Mouse (Mus musculus) kidney, adult 9 months (tissue): ENCODE results near the gene Cmah.

Experiments
- DNase-seq: peaks from one replicate; pipeline ENCODE4 v3.0.0; 2022

Cmah gene

GRCm38 (mm10) chr13:24484811-24485210 is 157.6 kb downstream of the Cmah start:
- DNase-seq, result no peak

- no peak for DNase-seq
Measured at GRCm38 (mm10) chr13:24485964-24486363, 158.8 kb downstream of the Cmah start.

GRCm38 (mm10) chr13:24486403-24486802 is 159.2 kb downstream of the Cmah start:
- no peak for DNase-seq

GRCm38 (mm10) chr13:24487061-24487460 is 159.9 kb downstream of the Cmah start:
- DNase-seq, result no peak

GRCm38 (mm10) chr13:24487546-24487945 is 160.3 kb downstream of the Cmah start:
- no peak for DNase-seq

- DNase-seq, result no peak
Measured at GRCm38 (mm10) chr13:24488526-24489070, 161.4 kb downstream of the Cmah start.

GRCm38 (mm10) chr13:24489515-24489914 is 162.3 kb downstream of the Cmah start:
- no peak for DNase-seq

- no peak for DNase-seq
Measured at GRCm38 (mm10) chr13:24490041-24490440, 162.8 kb downstream of the Cmah start.

GRCm38 (mm10) chr13:24491101-24491500 is 163.9 kb downstream of the Cmah start:
- DNase-seq, result no peak

GRCm38 (mm10) chr13:24493784-24494183 is 166.6 kb downstream of the Cmah start:
- DNase-seq, result no peak

- DNase-seq, result no peak
Measured at GRCm38 (mm10) chr13:24496353-24496752, 169.1 kb downstream of the Cmah start.

- no peak for DNase-seq
Measured at GRCm38 (mm10) chr13:24497001-24497400, 169.8 kb downstream of the Cmah start.

- no peak for DNase-seq
Measured at GRCm38 (mm10) chr13:24498342-24498741, 171.1 kb downstream of the Cmah start.

GRCm38 (mm10) chr13:24499505-24499904 is 172.3 kb downstream of the Cmah start:
- DNase-seq, result peak; percentile 21

- no peak for DNase-seq
Measured at GRCm38 (mm10) chr13:24501179-24501905, 174.1 kb downstream of the Cmah start.

- DNase-seq, result no peak
Measured at GRCm38 (mm10) chr13:24501919-24502318, 174.7 kb downstream of the Cmah start.

- no peak for DNase-seq
Measured at GRCm38 (mm10) chr13:24505812-24506211, 178.6 kb downstream of the Cmah start.

GRCm38 (mm10) chr13:24507156-24507555 is 180.0 kb downstream of the Cmah start:
- no peak for DNase-seq

- no peak for DNase-seq
Measured at GRCm38 (mm10) chr13:24508917-24509316, 181.7 kb downstream of the Cmah start.

- DNase-seq, result no peak
Measured at GRCm38 (mm10) chr13:24511367-24511766, 184.2 kb downstream of the Cmah start.

GRCm38 (mm10) chr13:24511932-24512520 is 184.8 kb downstream of the Cmah start:
- no peak for DNase-seq

- DNase-seq, result no peak
Measured at GRCm38 (mm10) chr13:24513717-24514116, 186.5 kb downstream of the Cmah start.

- DNase-seq, result no peak
Measured at GRCm38 (mm10) chr13:24515101-24515675, 188.0 kb downstream of the Cmah start.

- DNase-seq, result no peak
Measured at GRCm38 (mm10) chr13:24517757-24518156, 190.6 kb downstream of the Cmah start.
